Mouse (Mus musculus) gastrocnemius, adult 8-10 months (tissue): ENCODE measurements around the gene Gm49361. TPM values are rescaled to one million over a fixed set of nuclear protein-coding genes. Genes with fewer than 3 reads are reported as not detected.
"Not testable (repeated sequence)": the region's sequence is repeated elsewhere in the genome, so short reads cannot be mapped to it uniquely, and the experiment has no call there.

Experiments
- DNase-seq, 2 experiments: peaks; one replicate each; pipeline ENCODE4 v3.0.0; 2022; ENCODE audit warnings: low spot score in 2 of 2
- total RNA-seq, 4 experiments: library from RNA; stranded (reverse); gene quantifications; 2 replicates each; pipeline ENCODE4 v1.2.4; 2022

The Gm49361 gene
- total RNA-seq, 4 experiments from 2014 or later: 0.70 to 1.4 TPM; not detected in 2

DNA sequence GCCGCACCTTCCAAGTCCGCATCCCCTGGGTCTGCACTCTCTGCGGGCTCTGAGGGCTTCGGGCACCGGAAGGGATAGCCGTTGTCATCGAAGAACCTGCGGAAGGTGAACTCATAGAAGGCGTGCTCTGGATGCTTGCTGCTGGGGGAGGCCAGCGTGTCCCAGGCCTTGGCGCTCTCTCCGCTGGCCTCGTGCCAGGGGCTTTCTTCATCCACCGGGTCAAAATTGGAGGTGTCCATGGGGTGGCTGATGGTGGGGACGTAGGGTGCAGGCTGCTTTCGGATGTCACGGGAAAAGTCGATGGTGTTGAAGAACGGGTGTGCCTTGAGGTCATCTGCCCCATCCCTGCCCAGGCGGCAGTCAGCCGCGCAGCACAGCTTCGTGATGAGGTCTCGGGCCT, 54.6 kb downstream of the Gm49361 start:
- DNase-seq: no peak

- DNase-seq: no peak
Measured at GRCm38 (mm10) chr14:57690681-57691080, 55.2 kb downstream of the Gm49361 start.

DNA sequence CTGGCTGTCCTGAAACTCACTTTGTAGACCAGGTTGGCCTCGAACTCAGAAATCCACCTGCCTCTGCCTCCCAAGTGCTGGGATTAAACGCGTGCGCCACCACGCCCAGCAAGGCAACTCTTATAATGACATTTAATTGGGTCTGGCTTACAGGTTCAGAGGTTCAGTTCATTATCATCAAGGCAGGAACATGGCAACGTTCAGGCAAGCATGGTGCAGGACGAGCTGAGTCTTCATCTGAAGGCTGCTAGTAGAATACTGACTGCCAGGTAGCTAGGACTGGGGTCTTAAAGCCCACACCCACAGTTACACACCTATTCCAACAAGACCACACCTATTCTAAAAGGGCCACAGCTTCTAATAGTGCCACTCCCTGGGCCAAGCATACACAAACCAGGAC, 57.8 kb downstream of the Gm49361 start:
- DNase-seq: not testable (repeated sequence)

- no peak for DNase-seq
Measured at GRCm38 (mm10) chr14:57687441-57687840, 58.5 kb downstream of the Gm49361 start.

GRCm38 (mm10) chr14:57686647-57687046, 59.3 kb downstream of the Gm49361 start:
- no peak for DNase-seq

DNA sequence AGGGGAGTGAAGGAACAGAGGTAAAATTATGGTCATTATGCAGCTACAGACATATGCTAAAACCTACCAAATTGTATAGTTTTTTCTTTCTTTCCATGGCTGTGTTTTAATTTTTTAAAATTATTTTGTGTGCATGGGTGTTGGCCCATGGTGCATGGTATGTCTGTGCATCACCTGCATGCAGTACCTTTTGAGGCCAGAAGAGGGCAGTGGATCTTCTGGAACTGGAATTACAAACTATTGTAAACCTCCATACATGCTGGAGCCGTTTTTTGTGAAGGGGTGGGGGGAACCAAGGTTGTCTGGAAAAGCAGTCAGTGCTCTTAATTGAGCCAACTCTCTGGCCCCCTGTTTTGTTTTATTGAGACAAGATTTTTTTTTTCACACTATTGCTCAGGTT, 61.3 kb downstream of the Gm49361 start:
- peak; percentile 37 to 46 for DNase-seq

- DNase-seq: no peak
Measured at GRCm38 (mm10) chr14:57682751-57683150, 63.2 kb downstream of the Gm49361 start.

GRCm38 (mm10) chr14:57679958-57680535, 65.9 kb downstream of the Gm49361 start:
- peak; percentile 63 to 65 for DNase-seq

- DNase-seq: no peak
Measured at GRCm38 (mm10) chr14:57679523-57679922, 66.4 kb downstream of the Gm49361 start.

GRCm38 (mm10) chr14:57675481-57675880, 70.4 kb downstream of the Gm49361 start:
- no peak for DNase-seq

GRCm38 (mm10) chr14:57665628-57665950, 80.3 kb downstream of the Gm49361 start:
- DNase-seq: no peak

DNA sequence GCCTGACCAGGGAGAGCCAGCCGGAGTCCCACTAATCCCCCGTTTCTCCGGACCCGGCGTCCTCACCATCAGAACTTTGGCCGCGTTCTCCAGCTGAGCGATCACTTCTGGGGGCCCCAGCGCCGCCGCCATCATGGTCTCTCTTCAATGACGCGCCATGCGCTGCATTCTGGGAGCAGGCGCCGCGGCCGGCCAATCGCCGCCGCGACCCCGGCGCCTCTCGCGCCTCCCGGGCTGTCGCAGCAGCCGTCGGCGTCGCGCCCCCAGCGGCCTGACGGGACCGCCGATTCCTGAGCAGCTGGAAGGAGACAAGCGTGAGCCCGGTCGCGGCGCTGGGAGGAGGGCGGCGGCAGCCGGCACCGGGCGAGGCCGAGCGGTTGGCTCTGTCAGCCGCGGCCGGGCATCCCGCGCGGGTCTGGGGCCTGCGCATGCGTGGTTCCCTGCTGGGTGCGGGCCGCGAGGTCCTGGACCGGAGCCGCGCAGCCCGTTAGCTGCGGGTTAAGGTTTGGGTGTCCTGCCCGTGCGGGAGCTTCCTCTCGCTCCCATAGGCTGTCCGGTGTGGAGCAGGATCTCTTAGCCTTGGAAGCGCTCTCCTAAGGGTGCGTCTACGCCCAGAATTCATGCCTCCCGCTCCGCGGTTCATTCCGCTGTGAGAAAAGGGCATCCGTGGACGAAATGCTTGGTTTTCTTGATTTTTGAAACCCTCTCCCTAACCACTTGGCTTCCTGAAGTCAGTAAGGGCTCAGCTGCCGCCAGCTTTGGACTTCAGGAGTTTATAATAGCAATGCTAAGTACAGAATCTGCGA, 80.9 kb downstream of the Gm49361 start, which contains the start of gene Xpo4:
TSS of gene Xpo4 (minus strand) at position 609 of the 806 bp plus-strand sequence.
- DNase-seq: peak; percentile 65 to 72

GRCm38 (mm10) chr14:57664311-57664821, 81.5 kb downstream of the Gm49361 start:
- no peak for DNase-seq

GRCm38 (mm10) chr14:57663630-57664029, 82.3 kb downstream of the Gm49361 start:
- no peak for DNase-seq

DNA sequence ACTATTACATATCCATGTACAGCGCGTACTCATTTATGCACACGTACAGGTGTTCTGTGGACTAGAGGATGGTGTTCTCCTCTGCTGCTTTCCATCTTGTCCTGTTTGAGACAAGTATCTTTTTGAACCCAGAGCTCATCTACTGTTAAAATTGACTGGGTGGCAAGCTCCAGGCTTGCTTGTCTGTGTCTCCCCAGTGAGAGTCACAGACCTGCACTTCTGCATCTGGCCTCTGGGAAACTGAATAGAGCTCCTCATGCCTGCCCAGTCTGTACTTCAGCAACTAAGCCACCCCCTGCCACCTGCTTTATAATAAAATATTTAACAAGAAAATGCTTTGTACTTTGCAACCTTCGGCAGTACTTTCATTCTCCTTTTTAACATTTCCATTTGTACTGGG, 87.6 kb downstream of the Gm49361 start:
- no peak for DNase-seq

DNA sequence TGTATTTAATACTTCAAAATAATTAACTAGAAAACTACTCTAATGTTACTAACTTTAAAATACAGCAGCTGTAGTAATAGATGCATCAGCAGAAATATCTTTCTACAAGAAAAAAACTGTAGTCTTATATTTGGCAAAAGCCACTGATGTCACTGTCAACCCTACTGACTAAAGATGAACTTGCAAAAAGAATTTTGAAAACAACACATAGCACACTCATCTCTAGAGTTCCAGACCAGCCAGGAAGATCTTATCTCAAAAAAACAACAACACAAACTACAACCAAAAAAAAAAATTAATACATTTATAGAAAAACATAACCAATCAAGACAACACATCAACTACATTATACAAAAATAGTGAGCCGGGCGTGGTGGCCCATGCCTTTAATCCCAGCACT, 88.4 kb downstream of the Gm49361 start:
- DNase-seq: no peak

DNA sequence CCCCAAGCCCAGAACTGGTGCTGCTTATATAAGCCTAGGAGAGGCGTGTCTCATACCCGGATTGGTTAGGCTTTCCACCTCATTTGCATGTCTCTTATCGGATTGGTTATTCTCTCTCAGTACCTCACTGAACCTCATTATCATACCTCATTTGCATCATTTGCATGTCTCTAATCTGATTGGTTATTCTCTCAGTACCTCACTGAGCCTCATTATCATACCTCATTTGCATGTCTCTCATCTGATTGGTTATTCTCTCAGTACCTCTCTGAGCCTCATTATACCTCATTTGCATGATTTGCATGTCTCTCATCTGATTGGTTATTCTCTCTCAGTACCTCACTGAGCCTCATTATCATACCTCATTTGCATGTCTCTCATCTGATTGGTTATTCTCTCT, 89.4 kb downstream of the Gm49361 start:
- not testable (repeated sequence) for DNase-seq

DNA sequence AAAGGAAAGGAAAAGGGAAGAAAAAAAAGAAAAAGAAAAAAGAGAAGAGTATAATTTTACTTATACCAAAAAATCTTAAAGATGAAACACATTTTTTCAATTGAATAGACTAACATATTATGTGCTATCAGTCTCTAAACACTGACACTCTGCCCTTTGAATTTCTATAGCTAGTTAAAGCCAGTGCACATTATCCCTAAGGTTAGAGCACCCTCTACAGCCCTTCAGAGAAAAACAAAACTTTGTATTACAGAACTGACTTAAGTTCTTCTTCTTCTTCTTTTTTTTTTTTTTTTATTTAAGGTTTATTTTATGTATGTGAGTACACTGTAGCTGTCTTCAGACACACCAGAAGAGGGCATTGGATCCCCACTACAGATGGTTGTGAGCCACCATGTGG, 96.4 kb downstream of the Gm49361 start:
- DNase-seq: no peak

- no peak for DNase-seq
Measured at GRCm38 (mm10) chr14:57646155-57646554, 99.7 kb downstream of the Gm49361 start.

DNA sequence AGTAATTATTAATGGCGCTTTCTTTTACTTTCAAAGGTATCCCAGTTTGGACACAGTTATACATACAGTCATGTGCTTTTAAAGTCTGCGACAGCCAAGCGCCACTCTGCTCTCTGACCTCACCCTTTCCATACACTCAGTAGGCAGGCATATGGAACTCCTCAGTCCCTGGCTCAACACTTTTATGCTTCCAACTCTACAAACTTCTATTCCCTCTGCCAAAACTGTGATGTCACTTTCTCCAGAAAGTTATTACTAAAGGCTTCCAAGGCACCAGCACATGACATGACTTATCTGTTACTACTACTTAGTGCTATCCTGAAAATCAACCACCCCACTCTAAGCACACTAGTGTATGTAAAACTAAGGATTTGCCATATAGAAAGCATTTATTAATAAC, 106.8 kb downstream of the Gm49361 start:
- no peak for DNase-seq

- DNase-seq: no peak
Measured at GRCm38 (mm10) chr14:57634141-57634540, 111.8 kb downstream of the Gm49361 start.

DNA sequence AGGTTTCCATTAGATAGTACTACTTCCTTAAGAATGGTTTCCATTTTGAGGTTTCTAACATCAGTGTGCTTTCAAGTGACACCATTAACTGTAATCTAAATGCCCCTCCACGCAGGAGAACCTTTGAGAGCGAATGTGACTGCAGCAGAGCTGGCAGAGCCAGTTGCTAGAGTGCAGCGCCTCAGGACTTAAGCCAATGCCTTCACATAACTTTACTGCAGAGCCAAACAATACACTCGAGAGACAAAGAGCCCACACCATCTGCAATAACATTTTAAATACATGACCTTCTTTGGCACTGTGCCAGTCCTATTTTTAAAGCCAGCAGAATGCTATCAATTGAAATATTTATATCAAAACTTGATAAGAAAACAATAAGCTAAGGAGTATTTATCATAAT, 116.3 kb downstream of the Gm49361 start:
- DNase-seq: no peak

DNA sequence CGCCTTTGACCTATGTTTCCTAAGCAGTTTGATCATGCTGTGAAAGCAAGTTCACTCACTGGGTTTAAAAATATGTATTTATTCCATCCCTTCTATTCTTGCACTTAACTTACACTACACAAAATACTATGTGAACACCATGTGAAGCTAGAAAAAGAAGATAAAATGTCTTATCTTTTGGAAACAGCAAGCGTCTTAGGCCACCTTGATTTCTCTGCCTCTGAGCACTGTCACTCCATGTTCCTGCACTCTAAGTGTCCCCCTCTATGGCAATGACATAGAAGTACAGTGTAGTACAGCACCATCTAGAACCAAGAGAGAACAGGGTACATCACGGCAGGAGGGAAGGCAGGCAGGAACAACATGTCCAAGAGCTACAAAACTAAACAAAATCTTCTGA, 123.0 kb downstream of the Gm49361 start:
- DNase-seq: no peak
